Mouse (Mus musculus): ENCODE results near the gene Tnfrsf11a.
"Not testable (repeated sequence)": the region's sequence is repeated elsewhere in the genome, so short reads cannot be mapped to it uniquely, and the experiment has no call there.

Tnfrsf11a gene

GRCm38 (mm10) chr1:105785146-105785545, 4.6 kb downstream of the Tnfrsf11a start:
- DNase-seq (ENCODE audit: low spot score) = no peak

- no peak for DNase-seq (ENCODE audit: low spot score)
Measured at GRCm38 (mm10) chr1:105786731-105787357, 6.3 kb downstream of the Tnfrsf11a start.

- DNase-seq (ENCODE audit: low spot score) = no peak
Measured at GRCm38 (mm10) chr1:105790103-105790502, 9.6 kb downstream of the Tnfrsf11a start.

GRCm38 (mm10) chr1:105794670-105795069, 14.2 kb downstream of the Tnfrsf11a start:
- DNase-seq (ENCODE audit: low spot score) = no peak

- no peak for DNase-seq (ENCODE audit: low spot score)
Measured at GRCm38 (mm10) chr1:105795705-105796104, 15.2 kb downstream of the Tnfrsf11a start.

GRCm38 (mm10) chr1:105800570-105800969, 20.1 kb downstream of the Tnfrsf11a start:
- DNase-seq (ENCODE audit: low spot score) = no peak

- DNase-seq (ENCODE audit: low spot score) = no peak
Measured at GRCm38 (mm10) chr1:105801252-105801651, 20.7 kb downstream of the Tnfrsf11a start.

- no peak for DNase-seq (ENCODE audit: low spot score)
Measured at GRCm38 (mm10) chr1:105802941-105803340, 22.4 kb downstream of the Tnfrsf11a start.

GRCm38 (mm10) chr1:105804285-105804684, 23.8 kb downstream of the Tnfrsf11a start:
- DNase-seq (ENCODE audit: low spot score) = no peak

GRCm38 (mm10) chr1:105805565-105805964, 25.0 kb downstream of the Tnfrsf11a start:
- no peak for DNase-seq (ENCODE audit: low spot score)

- DNase-seq (ENCODE audit: low spot score) = no peak
Measured at GRCm38 (mm10) chr1:105807028-105807722, 26.7 kb downstream of the Tnfrsf11a start.

GRCm38 (mm10) chr1:105812027-105812426, 31.5 kb downstream of the Tnfrsf11a start:
- not testable (repeated sequence) for DNase-seq (ENCODE audit: low spot score)

GRCm38 (mm10) chr1:105812960-105813708, 32.6 kb downstream of the Tnfrsf11a start:
- no peak for DNase-seq (ENCODE audit: low spot score)

GRCm38 (mm10) chr1:105813709-105814061, 33.2 kb downstream of the Tnfrsf11a start:
- DNase-seq (ENCODE audit: low spot score) = no peak

- DNase-seq (ENCODE audit: low spot score) = no peak
Measured at GRCm38 (mm10) chr1:105814402-105815270, 34.1 kb downstream of the Tnfrsf11a start.

GRCm38 (mm10) chr1:105815310-105815709, 34.8 kb downstream of the Tnfrsf11a start:
- no peak for DNase-seq (ENCODE audit: low spot score)

GRCm38 (mm10) chr1:105815736-105816135, 35.2 kb downstream of the Tnfrsf11a start:
- DNase-seq (ENCODE audit: low spot score) = no peak

GRCm38 (mm10) chr1:105819031-105819430, 38.5 kb downstream of the Tnfrsf11a start:
- DNase-seq (ENCODE audit: low spot score) = no peak

- DNase-seq (ENCODE audit: low spot score) = no peak
Measured at GRCm38 (mm10) chr1:105819740-105820139, 39.2 kb downstream of the Tnfrsf11a start.

- DNase-seq (ENCODE audit: low spot score) = no peak
Measured at GRCm38 (mm10) chr1:105824356-105824755, 43.8 kb downstream of the Tnfrsf11a start.

GRCm38 (mm10) chr1:105824980-105825379, 44.5 kb downstream of the Tnfrsf11a start:
- no peak for DNase-seq (ENCODE audit: low spot score)

GRCm38 (mm10) chr1:105827374-105827773, 46.9 kb downstream of the Tnfrsf11a start:
- no peak for DNase-seq (ENCODE audit: low spot score)
